Mouse (Mus musculus): ENCODE results near the gene Hivep2. TPM values are rescaled to one million over a fixed set of nuclear protein-coding genes. Genes with fewer than 3 reads are reported as not detected.

The Hivep2 gene
- polyA plus RNA-seq, 1 experiment from 2014 or later, result 4.7 TPM

- no peak overlapping the region for H3K4me2 ChIP-seq (ENCODE audit: low read depth, low read length)
- peak; percentile 34 for ATAC-seq (ENCODE audit: low read depth)
- no peaks in the 10 kb centered on the region for H3K27me3 ChIP-seq (ENCODE audit: control insufficient read depth, insufficient read depth, low read depth, low read length)
- no peak overlapping the region for H3K9ac ChIP-seq (ENCODE audit: low read length)
- no peaks in the 10 kb centered on the region for H3K9me3 ChIP-seq (ENCODE audit: control insufficient read depth, low read length)
- peaks cover 20% of the 10 kb centered on the region for H3K4me1 ChIP-seq (replicated peaks; ENCODE audit: control insufficient read depth, insufficient read depth, low read length)
- 22% methylated on average over 9 of the region's 9 CpGs for WGBS
- no peak overlapping the region for H3K4me3 ChIP-seq (ENCODE audit: low read length)
- no peak overlapping the region for H3K27ac ChIP-seq (ENCODE audit: low read length)
- no peaks in the 10 kb centered on the region for H3K36me3 ChIP-seq (ENCODE audit: control insufficient read depth, insufficient read depth, low read length)
These were observed 89.7 kb downstream of the Hivep2 start for GRCm38 (mm10) chr10:14055533-14055981.

GRCm38 (mm10) chr10:14056057-14056456 is 90.2 kb downstream of the Hivep2 start:
- no peak overlapping the region for H3K4me2 ChIP-seq (ENCODE audit: low read depth, low read length)
- no peaks in the 10 kb centered on the region for H3K27me3 ChIP-seq (ENCODE audit: control insufficient read depth, insufficient read depth, low read depth, low read length)
- H3K4me1 ChIP-seq (replicated peaks; ENCODE audit: control insufficient read depth, insufficient read depth, low read length), result peaks cover 20% of the 10 kb centered on the region
- H3K9ac ChIP-seq (ENCODE audit: low read length), result no peak overlapping the region
- WGBS, result 63% methylated on average over 4 of the region's 4 CpGs
- no peaks in the 10 kb centered on the region for H3K9me3 ChIP-seq (ENCODE audit: control insufficient read depth, low read length)
- H3K36me3 ChIP-seq (ENCODE audit: control insufficient read depth, insufficient read depth, low read length), result no peaks in the 10 kb centered on the region
- H3K4me3 ChIP-seq (ENCODE audit: low read length), result no peak overlapping the region
- H3K27ac ChIP-seq (ENCODE audit: low read length), result no peak overlapping the region
- ATAC-seq (ENCODE audit: low read depth), result no peak

- H3K27ac ChIP-seq (ENCODE audit: low read length), result peak overlapping the region; percentile 43; the same call in 1 of the 2 replicates
- H3K4me2 ChIP-seq (ENCODE audit: low read depth, low read length), result no peak overlapping the region
- H3K4me3 ChIP-seq (ENCODE audit: low read length), result no peak overlapping the region
- no peaks in the 10 kb centered on the region for H3K36me3 ChIP-seq (ENCODE audit: control insufficient read depth, insufficient read depth, low read length)
- ATAC-seq (ENCODE audit: low read depth), result peak; percentile 90
- WGBS, result 42% methylated on average over 8 of the region's 8 CpGs
- peaks cover 20% of the 10 kb centered on the region for H3K4me1 ChIP-seq (replicated peaks; ENCODE audit: control insufficient read depth, insufficient read depth, low read length)
- H3K27me3 ChIP-seq (ENCODE audit: control insufficient read depth, insufficient read depth, low read depth, low read length), result no peaks in the 10 kb centered on the region
- no peaks in the 10 kb centered on the region for H3K9me3 ChIP-seq (ENCODE audit: control insufficient read depth, low read length)
- no peak overlapping the region for H3K9ac ChIP-seq (ENCODE audit: low read length)
These were observed 90.9 kb downstream of the Hivep2 start for GRCm38 (mm10) chr10:14056584-14057451.

DNA sequence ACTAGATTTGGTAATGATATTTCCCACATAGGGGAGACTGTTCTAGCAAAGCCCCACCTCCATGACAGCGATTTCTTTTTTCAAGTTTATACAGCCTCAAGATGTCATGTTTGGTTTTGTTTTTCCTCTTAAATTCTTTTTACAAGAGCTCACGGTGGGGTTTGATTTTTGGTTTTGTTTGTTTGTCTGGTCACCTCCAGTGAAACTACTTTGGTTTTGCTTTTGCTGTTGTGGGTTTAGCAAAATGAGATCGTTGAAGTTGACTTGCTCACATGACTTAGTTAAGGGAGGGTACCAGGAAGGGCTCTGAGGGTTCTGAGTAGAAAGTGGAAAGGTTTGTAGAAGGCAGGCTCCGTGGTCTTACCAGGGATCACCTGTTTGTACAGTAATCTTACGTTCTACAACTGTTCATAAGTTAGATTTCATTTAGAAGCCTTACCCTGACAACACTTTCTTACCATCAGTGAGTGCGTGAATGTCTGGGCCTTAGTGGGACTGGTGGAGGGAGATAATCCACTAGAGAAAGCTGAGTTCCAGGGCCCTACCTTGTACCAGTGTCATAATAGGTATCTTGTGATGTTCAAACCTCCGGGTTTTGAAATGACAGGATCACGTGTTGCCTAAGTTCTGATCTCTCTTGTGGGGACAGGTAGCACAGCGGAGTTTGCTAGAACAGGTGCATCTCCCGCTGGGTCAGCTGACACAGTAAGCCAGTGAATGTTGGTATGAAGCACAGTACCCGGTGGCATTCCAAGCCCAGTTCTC is 92.1 kb downstream of the Hivep2 start:
- ATAC-seq (ENCODE audit: low read depth), result no peak
- no peak overlapping the region for H3K27ac ChIP-seq (ENCODE audit: low read length)

GRCm38 (mm10) chr10:14058742-14059141 is 92.9 kb downstream of the Hivep2 start:
- no peak overlapping the region for H3K9ac ChIP-seq (ENCODE audit: low read length)
- H3K36me3 ChIP-seq (ENCODE audit: control insufficient read depth, insufficient read depth, low read length), result no peaks in the 10 kb centered on the region
- H3K27me3 ChIP-seq (ENCODE audit: control insufficient read depth, insufficient read depth, low read depth, low read length), result no peaks in the 10 kb centered on the region
- no peaks in the 10 kb centered on the region for H3K9me3 ChIP-seq (ENCODE audit: control insufficient read depth, low read length)
- no peak overlapping the region for H3K4me3 ChIP-seq (ENCODE audit: low read length)
- H3K4me1 ChIP-seq (replicated peaks; ENCODE audit: control insufficient read depth, insufficient read depth, low read length), result peaks cover 20% of the 10 kb centered on the region
- no peak overlapping the region for H3K27ac ChIP-seq (ENCODE audit: low read length)
- WGBS, result 69% methylated on average over 2 of the region's 2 CpGs
- ATAC-seq (ENCODE audit: low read depth), result no peak
- no peak overlapping the region for H3K4me2 ChIP-seq (ENCODE audit: low read depth, low read length)

More for the DNA sequence above, 92.1 kb downstream of the Hivep2 start:
- 86% methylated on average over 11 of the region's 11 CpGs for WGBS
- no peaks in the 10 kb centered on the region for H3K36me3 ChIP-seq (ENCODE audit: control insufficient read depth, insufficient read depth, low read length)
- no peaks in the 10 kb centered on the region for H3K27me3 ChIP-seq (ENCODE audit: control insufficient read depth, insufficient read depth, low read depth, low read length)
- H3K4me1 ChIP-seq (replicated peaks; ENCODE audit: control insufficient read depth, insufficient read depth, low read length), result peaks cover 20% of the 10 kb centered on the region
- H3K4me2 ChIP-seq (ENCODE audit: low read depth, low read length), result no peak overlapping the region
- no peaks in the 10 kb centered on the region for H3K9me3 ChIP-seq (ENCODE audit: control insufficient read depth, low read length)
- H3K4me3 ChIP-seq (ENCODE audit: low read length), result no peak overlapping the region
- no peak overlapping the region for H3K9ac ChIP-seq (ENCODE audit: low read length)

GRCm38 (mm10) chr10:14059581-14059980 is 93.7 kb downstream of the Hivep2 start:
- Histone ChIP-seq H3K36me3 (ENCODE audit: control insufficient read depth, insufficient read depth, low read length) (no peaks in the 10 kb centered on the region), H3K4me2 (ENCODE audit: low read depth, low read length) (no peak overlapping the region), H3K4me3 (ENCODE audit: low read length) (no peak overlapping the region), H3K27ac (ENCODE audit: low read length) (no peak overlapping the region), H3K9ac (ENCODE audit: low read length) (no peak overlapping the region), H3K9me3 (ENCODE audit: control insufficient read depth, low read length) (no peaks in the 10 kb centered on the region), H3K27me3 (ENCODE audit: control insufficient read depth, insufficient read depth, low read depth, low read length) (no peaks in the 10 kb centered on the region), H3K4me1 (replicated peaks; ENCODE audit: control insufficient read depth, insufficient read depth, low read length) (peaks cover 20% of the 10 kb centered on the region)
- no peak for ATAC-seq (ENCODE audit: low read depth)
- WGBS, result 83% methylated on average over 2 of the region's 2 CpGs

- Histone ChIP-seq H3K9ac (ENCODE audit: low read length) (no peak overlapping the region), H3K27ac (ENCODE audit: low read length) (no peak overlapping the region), H3K36me3 (ENCODE audit: control insufficient read depth, insufficient read depth, low read length) (no peaks in the 10 kb centered on the region), H3K4me1 (replicated peaks; ENCODE audit: control insufficient read depth, insufficient read depth, low read length) (peaks cover 20% of the 10 kb centered on the region), H3K27me3 (ENCODE audit: control insufficient read depth, insufficient read depth, low read depth, low read length) (no peaks in the 10 kb centered on the region), H3K4me3 (ENCODE audit: low read length) (no peak overlapping the region), H3K4me2 (ENCODE audit: low read depth, low read length) (no peak overlapping the region), H3K9me3 (ENCODE audit: control insufficient read depth, low read length) (no peaks in the 10 kb centered on the region)
- ATAC-seq (ENCODE audit: low read depth), result no peak
- 69% methylated on average over 2 of the region's 2 CpGs for WGBS
These were observed 94.4 kb downstream of the Hivep2 start for GRCm38 (mm10) chr10:14060302-14060701.

GRCm38 (mm10) chr10:14063226-14063625 is 97.4 kb downstream of the Hivep2 start:
- H3K4me1 ChIP-seq (replicated peaks; ENCODE audit: control insufficient read depth, insufficient read depth, low read length), result no peaks in the 10 kb centered on the region
- no peak overlapping the region for H3K9ac ChIP-seq (ENCODE audit: low read length)
- H3K9me3 ChIP-seq (ENCODE audit: control insufficient read depth, low read length), result no peaks in the 10 kb centered on the region
- no peak for ATAC-seq (ENCODE audit: low read depth)
- H3K27me3 ChIP-seq (ENCODE audit: control insufficient read depth, insufficient read depth, low read depth, low read length), result no peaks in the 10 kb centered on the region
- H3K4me3 ChIP-seq (ENCODE audit: low read length), result no peak overlapping the region
- WGBS, result 85% methylated on average over 4 of the region's 4 CpGs
- H3K27ac ChIP-seq (ENCODE audit: low read length), result no peak overlapping the region
- no peaks in the 10 kb centered on the region for H3K36me3 ChIP-seq (ENCODE audit: control insufficient read depth, insufficient read depth, low read length)
- no peak overlapping the region for H3K4me2 ChIP-seq (ENCODE audit: low read depth, low read length)

DNA sequence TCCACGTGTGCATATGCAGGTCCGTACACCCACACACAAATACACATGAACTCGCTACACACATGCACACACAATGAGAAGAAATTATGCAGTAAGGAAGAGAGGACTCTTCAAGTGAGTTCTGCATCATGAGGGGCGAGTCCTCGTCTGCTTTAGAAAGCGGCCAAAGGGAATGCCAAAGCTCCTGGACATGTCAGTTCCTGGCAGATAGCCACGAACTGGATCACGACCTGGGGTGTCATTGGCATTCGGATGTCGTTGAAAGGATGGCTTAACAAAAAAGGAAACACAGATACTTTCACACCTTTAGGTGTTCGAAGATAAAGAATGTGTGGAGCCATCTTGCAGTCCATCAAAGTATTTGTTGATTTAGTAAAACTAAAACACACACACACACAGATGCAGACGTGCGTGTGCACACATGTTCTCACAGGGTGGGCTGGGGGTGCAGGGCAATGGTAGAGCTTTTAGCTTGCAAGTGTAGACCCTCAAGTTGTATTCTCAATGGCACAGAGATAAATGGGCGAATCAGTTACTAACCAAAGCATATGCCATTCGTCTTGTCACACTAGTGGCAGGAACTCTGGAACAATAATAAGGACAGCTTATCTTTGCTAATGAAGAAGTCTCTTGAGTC is 99.0 kb downstream of the Hivep2 start:
- H3K9ac ChIP-seq (ENCODE audit: low read length), result no peak overlapping the region
- ATAC-seq (ENCODE audit: low read depth), result no peak

More for the DNA sequence above, 99.0 kb downstream of the Hivep2 start:
- Histone ChIP-seq H3K27ac (ENCODE audit: low read length) (no peak overlapping the region), H3K9me3 (ENCODE audit: control insufficient read depth, low read length) (no peaks in the 10 kb centered on the region), H3K4me2 (ENCODE audit: low read depth, low read length) (no peak overlapping the region), H3K4me1 (replicated peaks; ENCODE audit: control insufficient read depth, insufficient read depth, low read length) (no peaks in the 10 kb centered on the region), H3K4me3 (ENCODE audit: low read length) (no peak overlapping the region), H3K27me3 (ENCODE audit: control insufficient read depth, insufficient read depth, low read depth, low read length) (no peaks in the 10 kb centered on the region), H3K36me3 (ENCODE audit: control insufficient read depth, insufficient read depth, low read length) (no peaks in the 10 kb centered on the region)
- WGBS, result 54% methylated on average over 15 of the region's 15 CpGs

Data from lung, embryonic 16.5 days (tissue).